Mouse (Mus musculus): ENCODE measurements around the gene Fam173a. TPM values are rescaled to one million over a fixed set of nuclear protein-coding genes. Genes with fewer than 3 reads are reported as not detected.
A peak's percentile ranks its signal among the peaks of the same experiment; 100 is the strongest.
"Not testable (repeated sequence)": the region's sequence is repeated elsewhere in the genome, so short reads cannot be mapped to it uniquely, and the experiment has no call there.

Fam173a gene
- total RNA-seq, 2 experiments from 2014 or later, result 38.2 to 126 TPM

DNA sequence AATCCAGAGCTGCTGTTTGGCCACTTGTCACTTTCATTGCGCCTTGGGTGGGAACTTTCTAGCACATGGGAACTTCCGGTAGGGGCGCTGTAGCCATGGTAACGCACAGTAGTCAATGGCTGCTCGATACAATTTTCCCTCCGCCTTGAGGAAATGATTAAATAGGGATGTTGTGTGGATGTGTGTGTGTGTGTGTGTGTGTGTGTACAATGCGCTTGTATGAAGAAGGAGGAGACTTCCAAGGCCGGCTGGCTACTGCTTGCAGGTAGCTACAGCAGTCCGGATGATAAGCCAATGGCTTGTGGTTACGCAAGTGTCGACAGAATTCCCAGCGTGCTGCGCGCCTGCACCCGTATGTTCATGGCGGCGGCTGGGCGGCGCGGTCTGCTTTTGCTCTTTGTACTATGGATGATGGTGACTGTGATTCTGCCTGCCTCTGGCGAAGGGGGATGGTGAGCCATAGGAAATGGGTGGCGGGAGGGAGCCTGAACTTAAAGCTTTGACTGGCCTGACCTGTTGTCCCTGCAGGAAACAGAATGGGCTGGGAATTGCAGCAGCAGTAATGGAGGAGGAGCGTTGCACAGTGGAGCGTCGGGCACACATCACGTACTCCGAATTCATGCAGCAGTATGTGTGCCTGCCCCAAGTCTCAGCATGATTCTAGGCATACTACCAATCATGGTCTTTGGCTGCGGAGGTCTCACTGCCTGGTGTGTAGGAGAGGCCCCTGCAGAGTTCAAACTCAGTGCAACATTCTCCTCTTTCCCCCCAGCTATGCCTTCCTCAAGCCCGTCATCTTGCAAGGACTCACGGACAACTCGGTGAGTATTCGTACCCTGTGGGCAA lies 36.2 kb upstream of the Fam173a start, which contains the start of gene Jmjd8:
Gene Jmjd8, plus strand, starts transcription at position 156 of the 846 bp plus-strand sequence.
- ATAC-seq (replicated peaks; ENCODE audit: poor library complexity), result peak; percentile 56

DNA sequence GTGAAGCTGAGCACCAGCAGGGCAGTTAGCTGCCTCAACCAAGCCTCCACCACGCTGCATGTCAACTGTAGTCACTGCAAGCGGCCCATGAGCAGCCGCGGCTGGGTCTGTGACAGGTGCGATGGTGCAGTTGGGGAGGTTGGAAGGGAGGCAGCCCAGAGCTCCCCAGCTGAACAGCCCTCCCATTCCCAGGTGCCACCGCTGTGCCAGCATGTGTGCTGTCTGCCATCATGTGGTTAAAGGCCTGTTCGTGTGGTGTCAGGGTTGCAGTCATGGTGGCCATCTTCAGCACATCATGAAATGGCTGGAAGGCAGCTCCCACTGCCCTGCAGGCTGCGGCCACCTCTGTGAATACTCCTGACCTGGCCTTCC lies 35.5 kb upstream of the Fam173a start:
- no peak for ATAC-seq (replicated peaks; ENCODE audit: poor library complexity)

DNA sequence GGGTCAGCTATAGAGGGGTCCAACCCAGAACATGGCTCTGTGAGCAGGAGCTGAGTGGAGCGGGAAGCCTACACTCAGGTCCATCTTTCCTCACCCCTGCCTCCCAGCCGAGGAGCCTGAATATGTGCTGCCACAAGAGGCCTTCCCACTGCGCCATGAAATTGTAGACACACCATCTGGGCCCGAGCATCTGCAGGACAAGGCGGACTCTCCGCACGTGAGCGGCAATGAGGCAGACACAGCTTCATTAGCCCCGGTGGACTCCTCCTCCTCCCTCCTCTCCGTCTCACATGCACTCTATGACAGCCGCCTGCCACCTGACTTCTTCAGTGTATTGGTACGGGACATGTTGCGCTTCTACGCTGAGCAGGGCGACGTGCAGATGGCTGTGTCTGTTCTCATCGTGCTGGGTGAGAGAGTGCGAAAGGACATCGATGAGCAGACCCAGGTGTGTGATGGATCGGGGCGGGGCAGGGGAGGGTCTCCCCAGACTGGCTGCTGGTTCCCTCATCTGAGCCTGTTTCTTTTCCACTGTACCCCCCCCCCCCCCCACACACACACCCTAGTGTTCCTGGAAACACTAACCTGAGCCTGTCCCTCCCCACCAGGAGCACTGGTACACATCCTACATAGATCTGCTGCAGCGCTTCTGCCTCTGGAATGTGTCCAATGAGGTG lies 35.0 kb upstream of the Fam173a start:
- ATAC-seq (replicated peaks; ENCODE audit: poor library complexity), result no peak

DNA sequence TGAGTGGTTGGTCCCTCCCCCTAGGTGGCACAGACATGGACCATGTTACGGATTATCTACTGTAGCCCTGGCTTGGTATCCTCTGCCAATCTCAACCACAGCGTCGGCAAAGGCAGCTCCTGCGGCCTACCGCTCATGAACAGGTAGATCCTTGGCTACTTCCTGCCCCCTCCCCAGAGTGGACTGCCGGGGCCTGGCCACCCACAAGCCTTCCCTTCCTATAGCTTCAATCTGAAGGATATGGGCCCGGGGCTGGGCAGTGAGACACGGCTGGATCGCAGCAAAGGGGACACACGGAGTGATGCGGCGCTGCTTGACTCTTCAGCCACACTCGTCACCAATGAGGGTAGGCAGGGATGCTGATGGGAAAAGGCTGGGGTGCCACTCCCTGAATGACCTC lies 34.3 kb upstream of the Fam173a start:
- no peak for ATAC-seq (replicated peaks; ENCODE audit: poor library complexity)

DNA sequence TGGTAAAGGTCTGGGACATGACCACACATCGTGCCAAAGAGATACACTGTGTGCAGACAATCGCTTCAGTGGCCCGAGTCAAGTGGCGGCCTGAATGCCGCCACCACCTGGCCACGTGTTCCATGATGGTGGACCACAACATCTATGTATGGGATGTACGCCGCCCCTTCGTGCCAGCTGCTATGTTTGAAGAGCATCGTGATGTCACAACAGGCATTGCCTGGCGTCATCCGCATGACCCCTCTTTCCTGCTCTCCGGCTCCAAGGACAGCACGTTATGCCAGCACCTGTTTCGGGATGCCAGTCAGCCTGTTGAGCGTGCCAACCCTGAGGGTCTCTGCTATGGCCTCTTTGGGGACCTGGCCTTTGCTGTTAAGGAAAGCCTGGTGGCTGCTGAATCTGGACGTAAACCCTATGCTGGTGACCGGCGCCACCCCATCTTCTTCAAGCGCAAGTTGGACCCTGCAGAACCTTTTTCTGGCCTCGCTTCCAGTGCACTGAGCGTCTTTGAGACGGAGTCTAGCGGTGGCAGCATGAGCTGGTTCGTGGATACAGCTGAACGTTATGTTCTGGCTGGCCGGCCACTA lies 33.4 kb upstream of the Fam173a start:
- no peak for ATAC-seq (replicated peaks; ENCODE audit: poor library complexity)

DNA sequence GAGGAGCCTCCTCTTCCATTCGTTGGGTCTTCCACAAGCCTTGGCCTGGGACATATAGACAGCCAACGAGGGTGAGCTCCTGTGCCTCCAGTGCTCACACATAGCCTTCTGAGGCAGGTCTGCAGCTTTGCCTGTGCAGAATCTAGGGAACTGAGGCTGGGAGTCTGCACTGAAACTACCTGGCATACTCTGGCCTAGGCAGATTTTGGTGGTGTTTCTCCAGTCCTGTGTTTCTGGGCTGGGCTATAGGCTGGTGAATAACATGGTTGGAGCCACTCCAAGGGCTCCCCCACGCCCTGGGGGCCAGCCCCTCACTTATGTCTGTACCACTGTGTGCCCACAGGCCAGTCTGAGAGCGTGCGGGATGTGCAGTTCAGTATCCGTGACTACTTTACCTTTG lies 32.6 kb upstream of the Fam173a start:
- no peak for ATAC-seq (replicated peaks; ENCODE audit: poor library complexity)

DNA sequence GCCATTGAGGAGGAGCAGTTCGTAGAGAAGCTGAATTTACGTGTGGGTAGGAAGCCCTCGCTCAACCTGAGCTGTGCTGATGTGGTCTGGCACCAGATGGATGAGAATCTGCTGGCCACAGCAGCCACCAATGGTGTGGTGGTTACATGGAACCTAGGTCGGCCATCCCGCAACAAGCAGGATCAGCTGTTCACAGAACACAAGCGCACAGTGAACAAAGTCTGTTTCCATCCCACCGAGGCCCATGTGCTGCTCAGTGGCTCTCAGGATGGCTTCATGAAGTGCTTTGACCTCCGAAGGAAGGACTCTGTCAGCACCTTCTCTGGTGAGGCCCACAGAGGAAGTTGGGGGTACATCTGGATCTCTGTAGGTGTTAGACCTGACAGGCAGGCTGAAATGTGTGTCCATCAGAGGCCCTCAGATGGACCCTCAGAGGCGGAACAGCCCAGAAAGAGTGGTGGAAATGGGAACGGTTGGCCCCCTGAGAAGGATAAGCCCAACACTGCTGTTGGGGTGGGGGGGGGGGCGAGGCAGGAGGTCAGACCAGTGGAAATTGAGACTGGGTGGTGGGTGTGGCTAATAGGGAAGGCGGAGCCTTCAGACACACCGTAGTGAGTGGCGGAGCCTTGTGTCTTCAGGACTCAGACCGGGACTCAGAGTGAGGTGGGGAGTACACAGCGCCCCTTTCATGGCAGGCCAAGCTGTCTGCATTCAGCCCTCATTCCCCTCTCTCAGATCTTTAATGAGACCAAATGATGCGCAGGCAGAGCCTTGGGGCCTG lies 31.9 kb upstream of the Fam173a start:
- ATAC-seq (replicated peaks; ENCODE audit: poor library complexity), result no peak

DNA sequence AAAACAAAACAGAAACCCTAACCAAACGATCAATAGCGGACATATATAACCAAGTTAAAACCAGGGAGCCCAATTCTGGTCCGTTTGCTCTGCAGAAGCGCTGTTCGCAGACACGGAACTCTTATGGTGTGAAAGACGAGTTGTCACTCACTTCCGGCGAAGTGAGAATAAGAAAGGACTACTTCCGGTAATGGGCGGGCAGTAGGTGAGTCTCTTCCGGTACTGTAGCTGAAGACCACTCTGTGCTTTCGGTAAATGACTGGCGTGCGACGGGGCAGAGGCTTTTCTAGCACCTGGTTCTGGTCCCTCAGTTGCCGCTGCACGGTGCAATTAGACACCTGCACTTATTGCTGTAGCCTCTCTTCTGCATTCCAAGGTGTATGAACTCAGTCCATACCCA lies 30.8 kb upstream of the Fam173a start, which contains the start of gene Wdr24:
Gene Wdr24, plus strand, starts transcription at position 176 of the 400 bp plus-strand sequence.
- ATAC-seq (replicated peaks; ENCODE audit: poor library complexity), result peak; percentile 90

DNA sequence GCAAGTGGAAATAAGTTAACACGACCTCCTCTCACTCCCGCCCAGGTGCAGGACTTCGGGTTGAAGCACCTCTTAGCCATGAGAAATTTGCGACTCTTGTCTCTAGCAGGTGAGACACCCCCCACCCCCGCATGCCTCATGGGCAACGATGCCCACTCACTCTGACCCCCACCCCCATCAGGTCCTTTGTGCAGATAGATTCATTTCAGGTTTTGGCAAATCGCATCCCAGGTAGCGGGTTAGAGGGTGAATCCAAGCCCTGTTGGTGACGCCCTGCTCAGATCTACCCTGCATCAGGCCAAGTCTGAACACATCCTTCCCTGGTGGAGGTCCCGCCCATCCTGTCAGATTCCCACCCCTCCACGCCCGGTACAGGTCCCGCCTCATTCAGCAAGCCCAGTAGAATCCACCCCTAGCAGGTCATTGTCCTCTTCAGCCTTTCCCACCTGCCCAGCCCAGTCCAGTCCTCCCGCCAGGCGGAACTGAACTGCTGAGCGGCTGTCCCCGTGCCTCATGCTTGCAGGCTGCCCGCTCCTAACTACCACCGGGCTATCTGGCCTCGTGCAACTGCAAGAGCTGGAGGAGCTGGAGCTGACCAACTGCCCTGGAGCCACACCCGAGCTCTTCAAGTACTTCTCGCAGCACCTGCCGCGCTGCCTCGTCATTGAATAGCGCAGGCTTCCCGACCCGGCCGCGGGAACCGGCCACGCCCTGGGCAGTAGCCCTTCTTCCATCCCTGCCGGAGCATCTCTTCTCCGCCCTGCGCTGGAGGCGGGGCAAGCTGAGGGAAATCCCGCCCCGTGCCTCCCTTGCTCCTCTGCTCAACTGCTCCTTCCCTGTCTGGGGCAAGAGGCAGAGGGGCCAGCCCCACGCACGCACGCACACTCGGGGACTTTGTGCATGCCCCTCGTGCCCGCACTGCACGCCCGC lies 26.4 kb upstream of the Fam173a start:
- ATAC-seq (replicated peaks; ENCODE audit: poor library complexity), result peak; percentile 54

DNA sequence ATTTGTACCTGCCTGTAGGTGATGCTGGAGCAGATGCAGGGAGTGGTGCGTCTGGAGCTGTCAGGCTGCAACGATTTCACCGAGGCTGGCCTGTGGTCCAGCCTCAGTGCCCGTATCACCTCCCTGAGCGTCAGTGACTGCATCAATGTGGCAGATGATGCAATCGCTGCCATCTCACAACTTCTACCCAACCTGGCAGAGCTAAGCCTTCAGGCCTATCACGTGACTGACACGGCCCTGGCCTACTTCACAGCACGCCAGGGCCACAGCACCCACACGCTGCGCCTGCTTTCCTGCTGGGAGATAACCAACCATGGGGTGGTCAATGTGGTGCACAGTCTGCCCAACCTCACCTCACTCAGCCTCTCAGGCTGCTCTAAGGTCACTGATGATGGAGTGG lies 25.0 kb upstream of the Fam173a start:
- ATAC-seq (replicated peaks; ENCODE audit: poor library complexity), result no peak

DNA sequence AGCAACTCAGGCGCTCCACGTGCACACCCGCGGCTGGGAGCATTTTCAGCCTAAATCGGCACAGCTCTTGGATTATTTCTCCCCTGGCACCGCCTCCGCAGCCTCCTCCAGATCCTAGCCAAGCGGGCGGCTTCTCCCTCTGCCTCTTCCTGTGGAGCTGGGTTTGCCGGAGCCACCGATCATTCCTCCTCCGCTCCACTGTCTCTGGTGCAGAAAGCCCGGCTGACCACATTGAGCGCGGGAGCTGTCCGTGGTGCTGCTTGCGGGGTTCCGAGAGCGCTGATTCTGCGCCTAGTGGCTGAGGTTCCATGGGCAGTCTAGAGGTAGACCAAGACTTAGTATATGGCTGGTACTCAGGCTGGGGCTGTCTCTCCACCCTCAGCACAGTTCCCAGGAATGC lies 20.8 kb upstream of the Fam173a start:
- ATAC-seq (replicated peaks; ENCODE audit: poor library complexity), result peak; percentile 95

DNA sequence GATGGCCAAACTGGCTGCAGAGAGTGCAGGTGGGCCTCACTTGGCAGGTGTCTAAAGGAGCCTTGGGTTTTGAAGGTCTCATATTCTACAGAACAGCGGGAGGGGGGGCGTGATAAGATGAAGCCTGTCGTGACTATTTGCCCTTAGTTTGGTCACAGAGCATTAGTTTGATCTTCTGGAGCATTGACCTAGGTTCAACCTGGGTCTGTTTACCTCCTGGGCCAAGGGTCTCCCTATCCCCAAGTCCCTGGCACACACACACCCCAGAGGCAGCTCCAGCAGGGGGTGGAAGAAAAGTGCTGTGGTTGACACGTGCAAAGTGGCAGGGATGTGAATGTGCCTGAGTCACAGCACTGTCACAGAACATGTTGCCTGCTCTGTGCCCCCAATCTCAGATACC lies 18.2 kb upstream of the Fam173a start:
- no peak for ATAC-seq (replicated peaks; ENCODE audit: poor library complexity)

DNA sequence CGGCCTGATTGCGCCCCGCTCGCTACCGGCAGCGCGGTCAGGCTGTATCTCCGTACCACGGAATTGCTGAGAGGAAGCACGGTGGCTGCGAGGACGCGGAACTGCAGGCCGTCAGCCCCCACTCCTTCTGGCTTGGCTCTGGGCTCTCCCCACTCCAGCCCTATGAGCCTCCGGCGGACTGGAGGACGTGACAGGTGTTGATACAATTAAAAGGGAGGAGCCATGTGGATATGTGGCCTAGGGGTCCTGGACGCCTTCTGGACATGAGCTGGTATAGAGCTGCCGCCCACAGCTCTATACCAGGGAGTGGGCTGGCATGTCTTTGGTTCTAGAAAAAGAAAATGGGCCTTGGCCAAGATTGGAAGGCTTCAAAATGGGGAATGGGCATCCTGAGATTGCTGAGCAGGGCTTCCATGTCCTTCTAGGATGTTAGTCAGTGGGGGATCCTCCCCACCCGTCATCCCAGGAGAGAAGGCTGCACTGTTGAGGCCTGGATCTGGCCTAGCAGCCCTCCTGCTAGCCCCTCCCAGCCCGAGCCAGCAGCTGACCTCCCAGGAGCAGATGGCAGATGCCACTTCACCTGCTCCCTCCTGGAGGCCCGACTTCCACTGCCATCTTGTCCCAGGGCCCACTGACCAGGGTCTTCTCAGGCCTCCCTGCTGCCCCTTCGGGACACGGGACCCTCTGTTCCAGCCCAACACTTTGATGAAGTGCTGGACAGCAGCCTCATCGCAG lies 17.1 kb upstream of the Fam173a start:
- ATAC-seq (replicated peaks; ENCODE audit: poor library complexity), result no peak

DNA sequence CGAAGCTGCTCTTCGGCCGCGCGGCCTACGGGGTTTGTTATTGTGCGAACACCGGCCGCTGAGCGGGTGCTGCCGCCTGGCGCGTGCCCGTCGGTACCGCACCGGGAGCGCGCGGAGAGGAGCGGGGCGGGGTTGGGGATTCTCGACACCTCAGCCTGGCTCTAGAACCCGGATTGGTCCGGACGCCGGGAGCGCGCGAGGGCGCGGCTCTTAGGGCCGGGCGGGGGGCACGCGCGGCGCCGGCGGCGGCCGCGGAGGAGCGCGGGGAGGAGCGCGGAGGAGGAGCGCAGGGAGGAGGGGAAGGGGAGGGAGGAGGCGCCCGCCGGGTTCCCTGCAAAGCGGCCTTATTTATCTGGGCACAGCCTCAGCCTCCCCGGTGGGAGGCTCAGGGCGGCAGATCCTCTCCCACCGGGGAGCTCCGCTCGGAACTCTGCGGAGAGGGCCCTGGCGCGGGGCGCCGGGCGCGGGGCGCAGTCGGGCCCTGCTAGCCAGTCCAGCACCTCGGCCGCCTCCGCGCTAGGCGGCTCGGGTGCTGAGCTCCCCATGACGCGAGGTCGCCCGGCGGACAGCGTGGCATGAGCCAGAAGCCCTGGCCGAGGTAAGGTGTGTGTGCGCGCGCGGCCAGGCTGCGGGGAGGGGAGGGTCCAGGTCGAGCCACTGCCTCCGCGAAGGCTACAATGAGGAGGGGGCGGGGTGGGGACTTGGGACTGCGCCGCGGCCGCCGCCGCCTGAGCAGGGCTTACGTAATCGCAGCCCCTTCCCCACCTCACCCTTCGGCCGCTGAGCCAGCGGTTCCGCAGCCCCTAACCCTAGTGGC lies 16.3 kb upstream of the Fam173a start, which contains the start of gene Fbxl16:
Gene Fbxl16, plus strand, starts transcription at position 297 of the 817 bp plus-strand sequence.
- 0 out of 2 replicates have a peak, but pooled peaks have one; percentile 23 for ATAC-seq (replicated peaks; ENCODE audit: poor library complexity)

DNA sequence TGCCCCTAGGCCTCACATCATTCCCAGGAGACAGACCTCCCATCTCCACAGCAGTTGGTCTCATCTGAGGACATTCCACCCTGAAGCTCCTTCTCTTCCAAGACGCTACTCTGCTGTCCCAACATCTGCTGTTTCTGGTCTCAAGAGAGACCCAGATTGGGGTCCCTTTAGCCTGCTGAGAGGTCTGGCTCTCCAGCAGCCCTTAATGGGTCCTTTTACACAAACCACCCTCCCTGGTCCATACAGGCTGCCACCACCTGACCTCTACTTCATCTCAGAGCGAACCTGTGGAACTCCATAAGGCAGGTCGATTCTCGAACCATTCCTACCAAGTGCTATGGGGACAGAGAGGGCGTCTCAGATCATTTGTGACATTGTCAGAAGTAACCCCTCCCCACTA lies 15.3 kb upstream of the Fam173a start:
- ATAC-seq (replicated peaks; ENCODE audit: poor library complexity), result no peak

DNA sequence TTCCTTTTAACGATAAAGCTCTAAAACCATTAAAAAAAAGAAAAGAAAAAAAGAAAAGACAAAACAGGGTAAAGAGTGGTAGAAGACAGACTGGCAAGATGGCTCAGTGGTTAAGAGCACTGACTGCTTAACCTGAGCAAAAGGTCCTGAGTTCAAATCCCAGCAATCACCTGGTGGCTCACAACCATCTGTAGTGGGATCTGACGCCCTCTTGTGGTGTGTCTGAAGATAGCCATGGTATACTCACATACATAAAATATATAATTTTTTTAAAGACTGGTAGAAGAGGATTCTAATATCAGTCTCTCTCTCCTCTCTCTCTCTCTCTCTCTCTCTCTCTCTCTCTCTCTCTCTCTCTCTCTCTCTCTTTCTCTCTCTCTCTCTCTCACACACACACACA lies 14.8 kb upstream of the Fam173a start:
- not testable (repeated sequence) for ATAC-seq (replicated peaks; ENCODE audit: poor library complexity)

DNA sequence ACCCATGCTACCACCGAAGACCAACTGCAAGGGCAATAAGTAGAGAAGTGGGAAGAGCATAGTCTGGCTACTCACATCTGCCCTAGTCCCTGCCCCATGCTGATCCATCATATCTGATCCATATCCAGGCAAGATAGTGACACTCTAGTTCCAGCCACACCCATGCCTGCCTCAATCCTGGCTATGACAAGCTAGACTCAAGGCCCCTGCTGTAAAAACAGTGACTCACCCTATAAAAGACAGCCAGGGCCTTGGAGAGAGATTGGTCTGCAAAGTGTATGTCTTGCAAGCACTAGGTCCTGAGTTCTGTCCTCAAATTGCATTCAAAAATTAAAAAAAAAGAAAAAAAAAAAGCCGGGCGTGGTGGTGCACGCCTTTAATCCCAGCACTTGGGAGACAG lies 13.8 kb upstream of the Fam173a start:
- ATAC-seq (replicated peaks; ENCODE audit: poor library complexity), result no peak

DNA sequence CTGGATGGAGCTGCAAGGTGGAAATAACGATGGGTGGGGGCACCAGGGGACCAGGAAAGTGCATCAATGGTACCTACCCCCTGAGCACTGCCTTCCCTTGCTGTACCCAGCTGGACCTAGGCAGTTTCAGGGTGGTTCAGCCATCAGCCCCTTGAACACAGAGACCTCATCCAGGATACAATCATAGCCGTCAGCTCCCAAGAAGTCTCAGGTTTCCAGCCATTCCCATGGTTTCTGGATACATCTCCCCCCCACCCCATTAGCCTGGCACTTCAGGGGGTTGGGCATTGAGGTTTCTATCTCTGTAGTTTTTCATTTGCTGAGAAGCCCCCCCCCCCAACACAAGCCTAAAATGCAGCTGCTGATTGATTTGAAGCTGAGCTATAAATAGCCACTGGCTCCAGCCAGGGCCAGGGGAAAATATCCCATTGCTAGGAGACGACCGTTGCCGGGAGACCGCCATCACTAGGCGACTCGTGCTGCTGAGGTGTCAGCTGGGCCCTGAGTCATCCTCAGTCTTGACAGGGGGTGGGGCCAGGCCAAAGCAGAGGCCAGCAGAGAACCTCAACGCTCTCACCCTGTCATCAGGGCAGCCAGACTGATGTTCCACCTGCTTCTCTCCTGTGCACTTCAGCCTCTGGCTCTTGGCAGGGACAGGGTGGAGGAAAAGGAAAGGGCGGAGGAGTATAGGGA lies 10.3 kb upstream of the Fam173a start:
- ATAC-seq (replicated peaks; ENCODE audit: poor library complexity), result no peak
